Mouse (Mus musculus): ENCODE measurements around the gene Prrt4.
A peak's percentile ranks its signal among the peaks of the same experiment; 100 is the strongest.

The Prrt4 gene

DNA sequence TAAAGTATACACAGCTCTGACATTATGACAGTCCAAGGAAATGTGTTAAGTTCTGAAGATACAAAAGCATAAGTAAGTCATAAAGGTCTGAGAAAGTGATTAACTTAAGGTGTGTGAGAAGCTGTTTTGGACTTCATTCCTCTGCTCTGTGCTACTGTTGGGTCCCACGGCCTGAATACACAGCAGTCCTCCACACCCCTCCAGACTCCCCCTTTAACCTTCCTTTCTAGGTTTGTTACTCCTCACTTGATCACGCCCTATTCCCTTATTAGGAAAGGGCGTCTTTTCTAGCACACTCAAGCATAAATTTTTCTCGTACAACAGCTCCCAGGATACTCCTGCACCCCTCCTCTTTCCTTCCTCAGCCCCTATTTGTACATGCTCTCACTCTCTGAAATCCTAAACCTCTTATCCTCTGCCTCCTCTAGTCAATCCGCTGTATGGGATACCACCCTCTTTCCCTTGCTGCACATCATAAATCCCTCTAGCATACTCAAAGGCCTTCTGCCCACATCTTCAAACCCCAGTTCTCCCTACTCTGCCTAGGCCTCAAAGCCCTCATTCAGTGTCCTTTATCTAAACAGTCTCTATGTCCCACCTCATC is 31.9 kb downstream of the Prrt4 start:
- DNase-seq (ENCODE audit: low read depth), result no peak

DNA sequence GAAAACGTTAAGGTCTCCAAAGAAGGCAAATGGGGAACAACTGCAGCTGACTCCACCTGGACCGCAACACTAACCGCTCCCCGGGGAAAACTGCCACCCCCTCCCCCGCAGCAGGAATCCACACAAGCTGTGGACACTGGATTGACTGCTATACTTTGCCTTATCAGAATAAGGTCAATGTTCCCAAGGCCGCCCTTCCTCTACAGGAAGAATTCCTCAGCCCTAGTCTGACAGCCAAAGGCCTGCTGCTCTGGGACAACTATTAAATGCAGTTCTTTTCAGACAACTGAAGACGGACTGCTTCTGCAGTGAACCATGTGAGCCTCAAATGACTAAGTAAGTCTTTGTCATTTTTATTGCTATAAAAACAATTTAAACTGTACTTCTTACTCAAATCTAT is 32.7 kb downstream of the Prrt4 start:
- DNase-seq (ENCODE audit: low read depth), result no peak

DNA sequence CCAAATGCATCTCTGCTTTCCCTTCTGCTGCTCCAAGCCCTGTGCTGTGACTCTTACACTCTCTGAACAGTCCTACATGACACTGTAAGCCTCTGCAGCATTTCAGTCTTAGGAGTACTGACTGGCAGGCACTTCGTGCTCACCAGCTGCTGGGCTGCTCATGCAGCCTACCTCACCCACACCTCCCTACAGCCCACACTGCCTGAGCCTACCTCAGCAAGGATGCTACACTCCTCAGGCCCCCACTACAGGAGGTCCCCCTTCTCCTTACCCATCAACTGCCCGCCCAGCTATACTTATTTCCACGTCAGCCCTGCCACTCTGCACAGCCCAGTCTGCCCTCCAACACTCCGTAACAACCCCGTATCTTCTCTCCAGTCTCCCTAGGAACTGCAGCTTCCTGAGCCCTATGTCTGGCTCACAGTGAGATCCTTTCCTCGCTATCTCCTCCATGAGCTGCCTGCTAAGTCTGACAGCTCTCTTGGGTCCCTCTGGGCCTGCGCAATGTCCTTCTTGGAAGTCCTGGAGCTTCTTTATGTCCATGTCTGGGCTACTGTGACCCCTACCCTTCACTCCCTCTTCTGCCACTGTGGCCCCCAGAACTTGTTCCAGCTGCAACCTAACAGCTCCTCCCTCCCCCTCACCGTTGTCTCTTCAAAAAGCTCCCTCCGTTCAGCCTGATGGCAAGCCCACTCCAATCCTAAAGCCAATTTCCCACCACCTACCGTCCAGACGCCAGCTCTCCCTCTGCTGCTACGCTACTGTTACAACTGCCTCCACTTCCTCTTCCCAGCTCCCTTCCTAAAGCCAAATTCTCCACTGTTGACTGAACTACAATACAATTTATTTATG is 33.7 kb downstream of the Prrt4 start:
- DNase-seq (ENCODE audit: low read depth), result no peak

DNA sequence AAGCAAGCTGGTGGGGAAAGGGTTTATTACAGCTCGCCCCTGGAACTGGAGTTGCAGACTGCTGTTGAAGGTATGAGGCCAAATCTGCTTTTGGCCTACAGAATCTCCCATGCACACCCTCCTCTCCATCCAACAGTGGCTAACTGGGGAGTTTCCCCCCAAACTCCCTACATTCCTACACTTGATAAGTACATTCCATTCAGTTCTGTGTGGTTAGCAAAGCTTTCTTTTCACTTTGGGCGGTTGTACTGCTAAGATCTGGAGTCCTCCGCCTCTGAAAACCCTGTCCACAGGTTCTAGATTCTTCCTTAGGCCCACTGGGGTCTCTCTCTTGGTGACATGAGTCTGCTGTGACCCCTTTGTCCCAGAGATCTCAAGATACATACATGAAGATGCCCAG is 34.4 kb downstream of the Prrt4 start:
- no peak for DNase-seq (ENCODE audit: low read depth)

DNA sequence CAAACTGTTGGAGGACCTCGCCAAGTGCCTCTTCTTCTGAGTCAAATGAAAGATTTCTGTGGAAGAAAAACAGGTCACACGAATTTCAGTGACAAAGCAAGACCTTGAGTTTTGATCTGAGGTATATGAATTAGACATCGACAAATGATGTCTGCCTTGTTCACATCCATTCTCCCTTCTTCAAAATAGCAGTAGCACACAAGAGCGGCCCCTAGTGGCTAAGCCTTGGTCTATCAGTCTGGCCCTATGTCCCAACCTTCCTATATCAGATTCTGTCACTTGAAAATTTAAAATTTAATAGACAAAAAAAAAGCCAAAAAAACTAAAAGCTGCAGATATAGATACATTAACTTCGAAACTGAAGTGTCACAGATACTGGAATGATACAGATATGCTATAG is 35.8 kb downstream of the Prrt4 start:
- DNase-seq (ENCODE audit: low read depth), result peak; percentile 53

DNA sequence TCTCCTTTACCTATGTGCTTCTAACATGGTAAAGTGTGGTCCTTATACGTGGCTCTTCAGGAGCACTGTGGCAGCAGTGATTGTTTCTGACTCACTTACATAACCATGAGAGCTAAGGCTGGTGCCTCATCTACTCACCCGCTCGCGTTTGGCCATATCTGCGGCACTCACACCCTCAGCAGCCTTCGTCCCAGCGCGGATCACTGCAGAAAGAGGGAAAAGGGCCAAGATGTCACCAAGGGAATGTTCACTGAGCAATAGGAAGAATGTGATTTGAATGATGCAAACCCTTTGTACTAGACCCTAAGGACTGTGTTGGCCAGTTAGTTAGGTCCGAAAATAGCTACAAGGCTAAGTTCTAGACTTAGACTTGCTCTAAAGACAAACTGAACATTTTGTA is 41.9 kb downstream of the Prrt4 start:
- DNase-seq (ENCODE audit: low read depth), result no peak

DNA sequence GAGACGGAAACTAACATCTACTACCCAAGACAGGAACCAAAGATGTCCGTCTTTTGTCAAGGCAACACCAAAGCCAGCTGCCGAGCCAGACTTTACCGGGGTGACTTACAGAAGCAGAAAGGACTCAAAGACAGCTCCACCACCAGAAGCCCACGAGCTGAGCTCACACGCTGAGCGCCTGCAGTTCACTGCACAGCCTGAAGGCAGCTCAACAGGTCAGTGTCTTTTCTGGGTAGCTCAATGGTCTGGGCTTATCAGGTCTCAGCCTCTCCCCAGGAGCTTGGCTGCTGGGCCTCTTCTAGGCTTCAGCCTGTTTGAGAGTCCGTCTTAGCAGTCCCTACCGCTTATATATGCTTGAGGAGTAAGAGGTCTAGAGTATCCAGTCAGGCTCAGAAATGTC is 46.3 kb downstream of the Prrt4 start:
- no peak for DNase-seq (ENCODE audit: low read depth)

DNA sequence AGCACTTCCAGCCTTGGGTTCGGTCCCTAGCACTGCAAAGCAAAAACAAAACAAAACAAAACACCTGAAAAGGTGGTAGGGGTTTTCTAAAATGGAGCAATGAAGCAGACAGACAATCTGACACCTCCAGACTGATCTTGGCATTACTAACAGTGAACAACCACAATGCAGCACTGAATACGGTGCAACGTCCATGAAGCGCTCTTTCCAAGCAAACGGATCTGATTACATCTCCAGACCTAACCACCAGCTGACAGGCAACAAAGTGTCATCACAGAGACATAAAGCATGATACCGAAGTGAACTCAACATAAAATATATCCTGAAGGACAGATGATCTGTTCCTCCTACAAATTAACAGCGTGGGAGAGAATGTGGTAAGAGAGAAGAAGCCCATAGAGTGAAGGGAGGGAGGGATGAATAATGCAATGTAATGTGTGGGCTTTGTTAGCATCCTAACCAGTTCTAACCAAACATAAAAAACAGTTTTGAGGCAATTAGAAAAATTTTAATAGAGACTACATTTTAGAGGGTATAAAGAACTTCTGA is 52.4 kb downstream of the Prrt4 start:
- DNase-seq (ENCODE audit: low read depth), result no peak

DNA sequence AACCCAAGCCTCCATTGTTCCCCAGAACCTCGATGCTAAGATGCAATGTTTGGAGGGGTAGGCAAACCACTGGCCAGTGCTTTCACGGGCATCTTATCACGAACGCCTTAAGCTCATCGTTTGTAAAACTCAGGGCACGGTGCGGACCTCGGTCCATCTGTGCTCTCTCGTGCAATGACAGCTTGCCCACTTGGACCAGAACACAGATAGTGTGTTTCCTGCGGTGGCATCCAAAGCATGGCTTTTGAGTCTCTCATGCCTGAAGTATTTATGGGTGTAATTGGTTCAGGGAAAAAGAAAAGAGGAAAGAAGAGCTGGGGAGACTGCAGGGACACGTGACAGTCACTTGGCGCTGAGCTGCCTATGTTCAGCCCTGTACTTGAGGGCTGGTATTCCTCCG is 59.4 kb downstream of the Prrt4 start:
- no peak for DNase-seq (ENCODE audit: low read depth)
